34 mouse cellular contexts compared by ENCODE assay signal in genomic region chr3:54210112-54210511, GRCm38 (mm10). TPM values are rescaled to one million over a fixed set of nuclear protein-coding genes. Genes with fewer than 3 reads are reported as not detected.
DNase-seq lines count a peak whose midpoint lies in the region; ATAC-seq lines count a peak whose summit lies in the region.
"Had no signal": no experiment of that assay in that cellular context is flagged by ENCODE, and none has a peak within 500 bp of the region (broad histone marks: within the 10 kb centered on the region; RNA-seq: fewer than 3 reads in every experiment).

No protein-coding gene starts in this region.

- H3K27me3 ChIP-seq in midbrain, embryonic 14.5 days (ENCODE audit: control insufficient read depth, insufficient read depth, low read length): no peaks in the 10 kb centered on the region
- H3K27me3 ChIP-seq: embryonic facial prominence, embryonic 12.5 days; heart, embryonic 12.5 days; hindbrain, embryonic 13.5 days; limb, embryonic 12.5 days; liver, embryonic 15.5 days; lung, embryonic 15.5 days; neural tube, embryonic 13.5 days had no signal

- peak; percentile 40 for DNase-seq in layer of hippocampus, adult 11-12 months (ENCODE audit: low spot score)
- DNase-seq in layer of hippocampus, postnatal 25 days (ENCODE audit: extremely low spot score in 1 of 2, low spot score in 1 of 2): no peak
- peak; percentile 41 to 46 for DNase-seq in right cerebral cortex, adult 2 months (ENCODE audit: low spot score in 2 of 2)
- no peak for DNase-seq in right cerebral cortex, postnatal 4 days
- peak; percentile 55 to 63 for DNase-seq in layer of hippocampus, adult 8-10 months (ENCODE audit: low spot score in 2 of 2)
- peak; percentile 40 to 89 for DNase-seq in left cerebral cortex, postnatal 25 days (ENCODE audit: low spot score in 2 of 2)
- DNase-seq in midbrain, embryonic 14.5 days: no peak
- no peak for DNase-seq in cerebellum, adult 18-20 months
- DNase-seq: adrenal gland, postnatal 10 days; cerebellum, adult 11 months; cerebellum, adult 9-11 months; embryo, embryonic 11 days; gastrocnemius, postnatal 25 days; heart, adult 18-20 months; heart, postnatal 4 days; kidney, adult 11 months; kidney, postnatal 36 days; thymus, postnatal 4 days had no signal

- H3K9ac ChIP-seq in midbrain, embryonic 14.5 days (replicated peaks; ENCODE audit: low read length): no peak overlapping the region
- H3K9ac ChIP-seq: embryonic facial prominence, embryonic 12.5 days; heart, embryonic 12.5 days; hindbrain, embryonic 13.5 days; limb, embryonic 12.5 days; liver, embryonic 15.5 days; lung, embryonic 15.5 days; neural tube, embryonic 13.5 days had no signal

- H3K27ac ChIP-seq in midbrain, embryonic 14.5 days (replicated peaks; ENCODE audit: low read depth, low read length): no peak overlapping the region
- H3K27ac ChIP-seq: embryonic facial prominence, embryonic 12.5 days; forebrain, embryonic 10.5 days; hindbrain, embryonic 13.5 days; limb, embryonic 12.5 days; liver, embryonic 15.5 days; lung, embryonic 15.5 days; neural tube, embryonic 13.5 days had no signal

- WGBS in midbrain, embryonic 14.5 days: 72% methylated on average over 3 of the region's 3 CpGs

- H3K4me2 ChIP-seq in midbrain, embryonic 14.5 days (ENCODE audit: low read length): no peak overlapping the region
- H3K4me2 ChIP-seq: embryonic facial prominence, embryonic 12.5 days; heart, embryonic 12.5 days; hindbrain, embryonic 13.5 days; limb, embryonic 12.5 days; liver, embryonic 15.5 days; lung, embryonic 15.5 days; midbrain, embryonic 11.5 days; neural tube, embryonic 13.5 days had no signal

- no peak overlapping the region for H3K4me3 ChIP-seq in midbrain, embryonic 14.5 days (replicated peaks; ENCODE audit: low read depth, low read length)
- H3K4me3 ChIP-seq: embryonic facial prominence, embryonic 12.5 days; forebrain, embryonic 10.5 days; heart, embryonic 12.5 days; hindbrain, embryonic 13.5 days; limb, embryonic 12.5 days; liver, embryonic 15.5 days; lung, embryonic 15.5 days; neural tube, embryonic 13.5 days had no signal

- no peak for ATAC-seq in midbrain, embryonic 14.5 days (ENCODE audit: low FRiP score, low TSS enrichment)
- ATAC-seq: forebrain, embryonic 16.5 days; inflammation-experienced regulatory T-cells, adult 6 months; Patski had no signal

- H3K4me1 ChIP-seq in midbrain, embryonic 14.5 days (ENCODE audit: control insufficient read depth, insufficient read depth, low read length): no peaks in the 10 kb centered on the region
- H3K4me1 ChIP-seq: embryonic facial prominence, embryonic 12.5 days; forebrain, embryonic 10.5 days; heart, embryonic 12.5 days; hindbrain, embryonic 13.5 days; limb, embryonic 12.5 days; liver, embryonic 15.5 days; lung, embryonic 15.5 days; neural tube, embryonic 13.5 days had no signal

- intact Hi-C loops in left cerebral cortex, postnatal 25 days (cut with DNase I): loop anchor here (2.0 to 5.0 kb wide), 2 partner anchors 33 to 53 kb away; partner anchors contain the start of gene Trpc4

- H3K9me3 ChIP-seq in midbrain, embryonic 14.5 days (ENCODE audit: control insufficient read depth, low read length): no peaks in the 10 kb centered on the region
- H3K9me3 ChIP-seq: embryonic facial prominence, embryonic 12.5 days; forebrain, embryonic 10.5 days; heart, embryonic 12.5 days; hindbrain, embryonic 13.5 days; limb, embryonic 12.5 days; liver, embryonic 15.5 days; lung, embryonic 15.5 days; neural tube, embryonic 13.5 days had no signal

- H3K36me3 ChIP-seq in midbrain, embryonic 14.5 days (ENCODE audit: control insufficient read depth, insufficient read depth, low read length): no peaks in the 10 kb centered on the region
- H3K36me3 ChIP-seq: embryonic facial prominence, embryonic 12.5 days; forebrain, embryonic 10.5 days; heart, embryonic 12.5 days; hindbrain, embryonic 13.5 days; limb, embryonic 12.5 days; liver, embryonic 15.5 days; lung, embryonic 15.5 days; neural tube, embryonic 13.5 days had no signal

RNA-seq across cellular contexts. Expression of gene Trpc4, which starts 54.3 kb away (rescaled TPM):
- total RNA-seq in layer of hippocampus, postnatal 25 days (2021): 10 to 100 TPM; 61.1 to 64.0 TPM
- 10 to 100 TPM; 57.6 to 65.6 (median 59.9) TPM for total RNA-seq in layer of hippocampus, adult 8-10 months (2022)
- total RNA-seq in left cerebral cortex, postnatal 25 days (2021): 10 to 100 TPM; 19.7 to 22.5 TPM
- 7.3 and 8.3 TPM in 2 replicates for polyA plus RNA-seq in midbrain, embryonic 14.5 days (2014; fragmentation: Nextera tagmentation; extraction: Ambion mirVana)
- total RNA-seq: liver, adult 2 months; megakaryocyte progenitor cell, adult 5-6 weeks; MEL had no signal
- polyA plus RNA-seq: liver, adult 2 months; liver, embryonic 15.5 days; testis, adult 2 months had no signal

Comparison
In these comparisons a context has a peak if more than half of its experiments do, and no peak if none do; other contexts are left out.
1. DNase-seq: peak in layer of hippocampus, adult 11-12 months (single experiment), right cerebral cortex, adult 2 months (2 of 2), layer of hippocampus, adult 8-10 months (2 of 2) and left cerebral cortex, postnatal 25 days (2 of 2); none in layer of hippocampus, postnatal 25 days (0 of 2), right cerebral cortex, postnatal 4 days (single experiment), midbrain, embryonic 14.5 days (single experiment) and cerebellum, adult 18-20 months (0 of 2).